Mouse (Mus musculus) C3H10T1/2 (cell line): ENCODE measurements around the gene Olfr605. TPM values are rescaled to one million over a fixed set of nuclear protein-coding genes. Genes with fewer than 3 reads are reported as not detected.

Experiments
- polyA plus RNA-seq, 2 experiments: library from polyadenylated mRNA; unstranded; fragments of >200 nt; fragmentation: generic; extraction: Trizol; gene quantifications; one replicate each; pipeline ENCODE4 v1.2.1; 2012; ENCODE audit warnings: missing spikeins in 2 of 2

The Olfr605 gene
- polyA plus RNA-seq, result not detected

GRCm38 (mm10) chr7:103445339-103445738 lies at the start of gene Olfr605:
Gene Olfr605, minus strand, starts transcription at chr7:103445439.

GRCm38 (mm10) chr7:103469577-103469976 lies 24.3 kb upstream of the Olfr605 start, which contains the start of gene Olfr608:
Gene Olfr608, plus strand, starts transcription at chr7:103469877.

GRCm38 (mm10) chr7:103448746-103449145 lies 3.5 kb upstream of the Olfr605 start, which contains the start of gene Olfr606:
Gene Olfr606, plus strand, starts transcription at chr7:103449046.

GRCm38 (mm10) chr7:103414772-103415171 lies 30.5 kb downstream of the Olfr605 start, which contains the start of gene Usp17lc:
Gene Usp17lc, plus strand, starts transcription at chr7:103415072.

Other genes with a start within 250 kb of the Olfr605 start
- not detected for gene Olfr593, start 233.6 kb downstream of the Olfr605 start, polyA plus RNA-seq
- not detected for gene Olfr594, start 228.4 kb downstream of the Olfr605 start, polyA plus RNA-seq
- gene Usp17ld, start 192.9 kb downstream of the Olfr605 start, polyA plus RNA-seq, result not detected
- gene Olfr596, start 139.8 kb downstream of the Olfr605 start, polyA plus RNA-seq, result not detected
- gene Olfr597, start 129.1 kb downstream of the Olfr605 start, polyA plus RNA-seq, result not detected
- not detected for gene Olfr598, start 121.9 kb downstream of the Olfr605 start, polyA plus RNA-seq
- not detected for gene Olfr599, start 109.5 kb downstream of the Olfr605 start, polyA plus RNA-seq
- gene Olfr600, start 95.8 kb downstream of the Olfr605 start, polyA plus RNA-seq, result not detected
- gene Olfr601, start 82.8 kb downstream of the Olfr605 start, polyA plus RNA-seq, result not detected
- not detected for gene Olfr603, start 59.3 kb downstream of the Olfr605 start, polyA plus RNA-seq
- gene Usp17lc, start 30.4 kb downstream of the Olfr605 start, polyA plus RNA-seq, result not detected
- not detected for gene Olfr606, start 3.6 kb upstream of the Olfr605 start, polyA plus RNA-seq
- gene Olfr607, start 18.7 kb upstream of the Olfr605 start, polyA plus RNA-seq, result not detected
- not detected for gene Olfr608, start 24.4 kb upstream of the Olfr605 start, polyA plus RNA-seq
- gene Olfr609, start 52.6 kb upstream of the Olfr605 start, polyA plus RNA-seq, result not detected
- gene Olfr610, start 66.7 kb upstream of the Olfr605 start, polyA plus RNA-seq, result not detected
- not detected for gene Olfr611, start 75.4 kb upstream of the Olfr605 start, polyA plus RNA-seq
- gene Olfr612, start 97.3 kb upstream of the Olfr605 start, polyA plus RNA-seq, result not detected
- not detected for gene Olfr613, start 102.6 kb upstream of the Olfr605 start, polyA plus RNA-seq
- gene Olfr615, start 110.6 kb upstream of the Olfr605 start, polyA plus RNA-seq, result not detected
- gene Olfr616, start 123.7 kb upstream of the Olfr605 start, polyA plus RNA-seq, result not detected
- not detected for gene Olfr617, start 127.6 kb upstream of the Olfr605 start, polyA plus RNA-seq
- gene Olfr618, start 144.7 kb upstream of the Olfr605 start, polyA plus RNA-seq, result not detected
- gene Olfr619, start 155.1 kb upstream of the Olfr605 start, polyA plus RNA-seq, result not detected
- not detected for gene Olfr620, start 167.1 kb upstream of the Olfr605 start, polyA plus RNA-seq
- not detected for gene Olfr622, start 197.3 kb upstream of the Olfr605 start, polyA plus RNA-seq
- not detected for gene Olfr623, start 218.3 kb upstream of the Olfr605 start, polyA plus RNA-seq
- gene Olfr624, start 225.8 kb upstream of the Olfr605 start, polyA plus RNA-seq, result not detected
- gene Olfr625-ps1, start 237.3 kb upstream of the Olfr605 start, polyA plus RNA-seq, result not detected